Mouse (Mus musculus): ENCODE measurements around the gene Gckr. TPM values are rescaled to one million over a fixed set of nuclear protein-coding genes. Genes with fewer than 3 reads are reported as not detected.

Gene Gckr
- polyA plus RNA-seq (2014; fragmentation: Nextera tagmentation; extraction: Ambion mirVana): 11.3 and 12.1 TPM in 2 replicates

DNA sequence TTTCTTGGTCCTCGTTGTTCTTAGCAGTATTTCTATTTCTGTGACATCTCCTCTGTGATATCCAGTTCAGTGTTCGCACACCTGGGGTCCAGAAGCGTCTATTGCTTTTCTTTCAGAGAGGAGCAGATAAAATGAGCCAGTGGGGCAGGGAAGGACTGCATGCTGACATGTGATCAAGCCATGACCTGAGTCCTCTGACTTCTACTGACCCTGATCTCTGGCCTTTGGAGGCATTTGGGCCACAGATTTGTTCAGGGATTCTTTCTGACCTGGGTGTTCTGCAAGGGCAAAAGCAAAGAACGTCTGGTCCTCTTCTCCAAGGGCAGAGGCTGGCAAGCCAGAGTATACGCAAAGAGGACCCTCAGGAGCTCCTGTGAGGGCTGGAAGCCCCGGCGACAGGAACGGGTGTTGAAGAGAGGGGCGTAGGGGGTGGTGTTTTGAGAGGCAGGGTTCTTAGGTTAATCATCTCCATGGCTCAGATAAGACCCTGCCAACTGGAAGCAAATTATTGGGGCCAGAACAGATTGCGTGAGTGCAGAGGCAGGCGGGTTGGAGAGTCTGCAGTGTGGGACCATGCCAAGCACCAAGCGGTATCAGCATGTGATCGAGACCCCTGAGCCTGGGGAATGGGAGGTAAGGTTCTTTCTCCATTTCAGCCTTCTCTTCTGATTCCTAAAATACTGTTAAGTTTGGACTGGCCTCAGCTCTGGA is at the start of gene Gckr:
Gene Gckr (plus strand): TSS at position 397 of the 711 bp plus-strand sequence.
- Histone ChIP-seq H3K4me2 (peak within 1 kb of the TSS; percentile 28; the same call in 1 of the 2 replicates), H3K27me3 (replicated peaks; ENCODE audit: control insufficient read depth, insufficient read depth, low read length) (no peaks in the 10 kb centered on the region), H3K9ac (ENCODE audit: low read depth, low read length) (no peak within 1 kb of the TSS), H3K9me3 (ENCODE audit: control insufficient read depth, low read length) (no peaks in the 10 kb centered on the region), H3K36me3 (ENCODE audit: control insufficient read depth, insufficient read depth, low read length) (no peaks in the 10 kb centered on the region; the same call in 1 of the 2 replicates), H3K4me1 (replicated peaks; ENCODE audit: control insufficient read depth, insufficient read depth, low read length) (peaks cover 10% of the 10 kb centered on the region; the same call in 1 of the 2 replicates), H3K4me3 (ENCODE audit: low read depth, low read length) (no peak within 1 kb of the TSS), H3K27ac (ENCODE audit: low read depth, low read length) (no peak within 1 kb of the TSS)
- DNase-seq (ENCODE audit: low spot score): no peak
- no peak for ATAC-seq (replicated peaks; ENCODE audit: low FRiP score)
- WGBS: 52% methylated on average over 13 of the region's 13 CpGs

DNA sequence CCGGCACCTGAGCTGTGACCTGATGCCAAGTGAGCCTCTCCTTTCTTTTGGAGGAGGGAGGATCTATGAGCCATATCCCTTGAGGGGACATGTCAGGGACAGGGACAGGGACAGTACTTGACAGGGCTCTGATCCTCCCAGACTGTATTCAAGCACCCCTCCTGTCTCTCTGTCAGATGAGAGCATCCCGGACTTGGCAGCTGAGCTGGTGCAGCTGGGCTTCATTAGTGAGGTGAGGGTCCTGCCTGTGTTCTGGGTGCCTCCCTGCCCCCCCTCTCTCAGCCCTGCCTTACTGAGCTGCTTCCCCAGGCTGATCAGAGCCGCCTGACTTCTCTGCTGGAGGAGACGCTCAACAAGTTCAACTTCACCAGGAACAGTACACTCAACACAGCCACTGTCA is 46.5 kb upstream of the Gckr start:
- H3K27me3 ChIP-seq (replicated peaks; ENCODE audit: control insufficient read depth, insufficient read depth, low read length): no peaks in the 10 kb centered on the region
- 65% methylated on average over 4 of the region's 4 CpGs for WGBS
- H3K4me2 ChIP-seq: no peak overlapping the region
- H3K4me1 ChIP-seq (replicated peaks; ENCODE audit: control insufficient read depth, insufficient read depth, low read length): peaks cover 6% of the 10 kb centered on the region; the same call in 1 of the 2 replicates
- no peak overlapping the region for H3K27ac ChIP-seq (ENCODE audit: low read depth, low read length)
- H3K36me3 ChIP-seq (ENCODE audit: control insufficient read depth, insufficient read depth, low read length): peaks cover 34% of the 10 kb centered on the region
- no peak overlapping the region for H3K9ac ChIP-seq (ENCODE audit: low read depth, low read length)
- DNase-seq (ENCODE audit: low spot score) (no peak), ATAC-seq (replicated peaks; ENCODE audit: low FRiP score) (no peak)
- no peaks in the 10 kb centered on the region for H3K9me3 ChIP-seq (ENCODE audit: control insufficient read depth, low read length)
- no peak overlapping the region for H3K4me3 ChIP-seq (ENCODE audit: low read depth, low read length)

DNA sequence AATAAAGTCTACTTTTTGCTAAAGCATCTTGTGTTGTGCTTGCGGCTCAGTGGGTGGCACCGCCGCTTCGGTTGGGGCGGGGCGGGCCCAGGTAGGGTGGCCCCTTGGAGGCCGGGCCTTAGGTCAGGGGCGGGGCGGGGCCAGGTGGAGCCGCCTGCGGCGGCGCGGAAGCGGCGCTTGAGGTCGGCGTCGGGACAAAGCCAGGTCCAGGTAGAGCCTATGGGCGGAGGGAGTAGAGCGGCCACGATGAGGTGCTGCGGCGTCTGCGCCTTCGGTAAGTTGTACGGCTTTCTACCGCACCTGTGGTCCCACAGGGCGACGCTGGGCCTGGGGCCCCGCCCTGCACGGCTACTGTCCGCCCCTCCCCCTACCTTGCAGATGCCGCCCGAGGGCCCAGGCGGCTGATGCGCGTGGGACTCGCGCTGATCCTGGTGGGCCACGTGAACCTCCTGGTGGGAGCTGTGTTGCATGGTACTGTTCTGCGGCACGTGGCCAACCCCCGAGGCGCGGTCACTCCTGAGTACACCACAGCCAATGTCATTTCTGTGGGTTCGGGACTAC is 45.6 kb upstream of the Gckr start, which contains the start of gene Krtcap3:
Gene Krtcap3 (plus strand): TSS at position 151 of the 561 bp plus-strand sequence.
- Histone ChIP-seq H3K9ac (ENCODE audit: low read depth, low read length) (peak within 1 kb of the TSS; percentile 56), H3K4me1 (replicated peaks; ENCODE audit: control insufficient read depth, insufficient read depth, low read length) (peaks cover 6% of the 10 kb centered on the region; the same call in 1 of the 2 replicates), H3K27me3 (replicated peaks; ENCODE audit: control insufficient read depth, insufficient read depth, low read length) (no peaks in the 10 kb centered on the region), H3K4me2 (peak within 1 kb of the TSS; percentile 60), H3K9me3 (ENCODE audit: control insufficient read depth, low read length) (no peaks in the 10 kb centered on the region), H3K27ac (ENCODE audit: low read depth, low read length) (no peak within 1 kb of the TSS), H3K4me3 (ENCODE audit: low read depth, low read length) (peak within 1 kb of the TSS; percentile 47), H3K36me3 (ENCODE audit: control insufficient read depth, insufficient read depth, low read length) (peaks cover 28% of the 10 kb centered on the region)
- DNase-seq (ENCODE audit: low spot score): peak; percentile 57
- WGBS: 48% methylated on average over 47 of the region's 47 CpGs
- ATAC-seq (replicated peaks; ENCODE audit: low FRiP score): peak; percentile 76

DNA sequence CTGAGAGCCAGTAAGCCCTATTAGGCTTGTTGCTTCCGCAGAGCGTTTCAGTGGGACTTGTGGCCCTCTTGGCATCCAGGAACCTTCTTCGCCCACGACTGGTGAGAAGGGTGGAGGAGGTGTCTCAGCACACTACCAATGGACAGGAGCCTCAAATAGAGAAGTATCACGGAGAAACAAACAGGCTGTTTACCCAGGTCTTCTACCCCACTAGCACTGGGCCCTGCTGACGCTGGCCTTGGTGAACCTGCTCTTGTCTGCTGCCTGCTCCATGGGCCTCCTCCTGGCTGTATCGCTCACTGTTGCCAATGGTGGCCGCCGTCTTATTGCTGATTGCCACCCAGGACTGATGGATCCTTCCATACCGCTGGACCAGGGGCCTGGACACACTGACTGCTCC is 45.1 kb upstream of the Gckr start:
- ATAC-seq (replicated peaks; ENCODE audit: low FRiP score) (peak; percentile 9; the same call in 1 of the 2 replicates), DNase-seq (ENCODE audit: low spot score) (no peak)
- H3K27me3 ChIP-seq (replicated peaks; ENCODE audit: control insufficient read depth, insufficient read depth, low read length): no peaks in the 10 kb centered on the region
- no peaks in the 10 kb centered on the region for H3K9me3 ChIP-seq (ENCODE audit: control insufficient read depth, low read length)
- peaks cover 6% of the 10 kb centered on the region; the same call in 1 of the 2 replicates for H3K4me1 ChIP-seq (replicated peaks; ENCODE audit: control insufficient read depth, insufficient read depth, low read length)
- 57% methylated on average over 10 of the region's 10 CpGs for WGBS
- no peak overlapping the region for H3K9ac ChIP-seq (ENCODE audit: low read depth, low read length)
- peak overlapping the region; percentile 60 for H3K4me2 ChIP-seq
- peak overlapping the region; percentile 47 for H3K4me3 ChIP-seq (ENCODE audit: low read depth, low read length)
- H3K36me3 ChIP-seq (ENCODE audit: control insufficient read depth, insufficient read depth, low read length): peaks cover 28% of the 10 kb centered on the region
- no peak overlapping the region for H3K27ac ChIP-seq (ENCODE audit: low read depth, low read length)

DNA sequence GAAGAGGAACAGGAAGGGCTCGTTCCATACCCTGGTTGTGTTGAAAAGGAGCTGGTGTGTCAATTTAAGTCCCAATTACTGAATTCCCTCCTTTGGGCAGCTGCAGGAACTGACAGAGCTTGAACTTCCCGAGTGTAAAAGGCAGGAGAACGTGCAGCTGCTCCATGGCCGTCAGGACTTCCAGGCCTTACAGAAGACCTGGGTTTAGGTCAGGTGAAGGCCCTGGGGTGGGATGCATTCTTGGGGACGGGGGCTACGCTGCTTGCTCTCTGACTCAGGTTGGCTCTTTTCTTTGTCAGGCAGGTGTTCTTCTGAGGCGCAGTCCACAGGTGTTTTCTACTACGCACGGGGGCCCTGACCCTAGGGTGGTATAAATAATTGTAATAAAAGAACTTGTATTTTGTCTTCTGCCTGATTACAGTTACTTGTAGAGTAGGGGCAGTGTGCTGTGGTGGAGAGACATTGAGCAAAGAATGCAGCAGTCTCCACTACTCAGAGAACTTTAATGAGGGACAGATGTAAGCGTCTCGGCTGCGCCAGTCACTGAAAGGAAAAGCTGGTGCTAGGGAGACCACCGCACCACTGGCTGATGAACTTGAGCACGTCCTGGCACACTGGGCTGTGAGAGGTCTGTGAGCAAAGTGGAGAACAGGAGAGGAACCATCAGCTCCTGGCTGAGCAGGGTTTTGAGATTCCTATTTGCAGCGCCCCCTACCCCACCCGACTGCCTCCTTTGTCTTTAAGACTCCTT is 44.3 kb upstream of the Gckr start:
- Histone ChIP-seq H3K27me3 (replicated peaks; ENCODE audit: control insufficient read depth, insufficient read depth, low read length) (no peaks in the 10 kb centered on the region), H3K4me1 (replicated peaks; ENCODE audit: control insufficient read depth, insufficient read depth, low read length) (peaks cover 6% of the 10 kb centered on the region; the same call in 1 of the 2 replicates), H3K4me2 (peak overlapping the region; percentile 33; the same call in 1 of the 2 replicates), H3K27ac (ENCODE audit: low read depth, low read length) (no peak overlapping the region), H3K36me3 (ENCODE audit: control insufficient read depth, insufficient read depth, low read length) (peaks cover 28% of the 10 kb centered on the region), H3K9ac (ENCODE audit: low read depth, low read length) (no peak overlapping the region), H3K4me3 (ENCODE audit: low read depth, low read length) (no peak overlapping the region), H3K9me3 (ENCODE audit: control insufficient read depth, low read length) (no peaks in the 10 kb centered on the region)
- ATAC-seq (replicated peaks; ENCODE audit: low FRiP score): no peak
- peak; percentile 30 for DNase-seq (ENCODE audit: low spot score)
- 82% methylated on average over 16 of the region's 16 CpGs for WGBS

DNA sequence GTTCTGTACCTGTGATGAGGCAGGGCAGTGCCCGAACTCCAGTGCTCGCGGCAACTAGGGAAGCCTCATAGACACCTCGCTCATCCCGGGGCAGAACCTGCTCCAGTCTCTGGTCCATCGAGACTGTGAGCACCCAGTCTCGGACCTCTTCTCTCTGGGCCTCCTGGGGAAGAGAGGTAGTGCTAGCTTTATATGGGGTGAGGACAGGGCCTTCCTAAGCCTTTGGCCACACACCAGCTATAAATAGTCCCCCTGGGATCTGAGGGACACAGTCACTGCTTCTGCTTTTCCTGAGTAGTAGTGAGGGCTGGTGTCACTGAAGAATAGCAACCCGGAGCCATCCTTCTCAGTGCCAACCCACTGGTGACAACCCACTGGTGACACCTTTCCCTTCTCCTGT is 43.4 kb upstream of the Gckr start:
- H3K9ac ChIP-seq (ENCODE audit: low read depth, low read length): no peak overlapping the region
- no peak for ATAC-seq (replicated peaks; ENCODE audit: low FRiP score)
- H3K4me3 ChIP-seq (ENCODE audit: low read depth, low read length): no peak overlapping the region
- H3K9me3 ChIP-seq (ENCODE audit: control insufficient read depth, low read length): no peaks in the 10 kb centered on the region
- H3K27me3 ChIP-seq (replicated peaks; ENCODE audit: control insufficient read depth, insufficient read depth, low read length): no peaks in the 10 kb centered on the region
- DNase-seq (ENCODE audit: low spot score): peak; percentile 30
- peaks cover 6% of the 10 kb centered on the region; the same call in 1 of the 2 replicates for H3K4me1 ChIP-seq (replicated peaks; ENCODE audit: control insufficient read depth, insufficient read depth, low read length)
- WGBS: 94% methylated on average over 8 of the region's 8 CpGs
- H3K36me3 ChIP-seq (ENCODE audit: control insufficient read depth, insufficient read depth, low read length): peaks cover 22% of the 10 kb centered on the region
- H3K27ac ChIP-seq (ENCODE audit: low read depth, low read length): no peak overlapping the region
- H3K4me2 ChIP-seq: no peak overlapping the region

DNA sequence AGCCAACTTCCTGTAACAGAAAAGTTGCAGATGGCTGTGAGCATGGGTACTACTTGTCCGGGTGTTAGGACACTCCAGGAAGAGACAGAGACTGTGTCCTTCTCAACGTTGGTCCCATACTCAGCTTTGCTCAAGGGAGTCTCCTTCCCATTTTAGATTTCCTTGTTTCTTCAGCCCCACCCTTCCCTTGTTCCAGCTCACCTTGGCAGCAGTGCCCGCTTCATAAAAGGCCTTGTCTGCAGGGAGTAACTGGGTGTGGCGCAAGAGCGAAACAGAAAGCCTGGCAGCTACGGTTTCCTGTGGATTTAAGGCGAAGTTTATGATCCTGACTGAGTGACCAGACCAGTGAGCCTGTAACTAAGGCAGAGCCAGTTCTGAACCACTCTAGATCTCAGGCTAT is 42.8 kb upstream of the Gckr start:
- Histone ChIP-seq H3K4me3 (ENCODE audit: low read depth, low read length) (no peak overlapping the region), H3K9ac (ENCODE audit: low read depth, low read length) (no peak overlapping the region), H3K4me2 (no peak overlapping the region), H3K27ac (ENCODE audit: low read depth, low read length) (no peak overlapping the region), H3K27me3 (replicated peaks; ENCODE audit: control insufficient read depth, insufficient read depth, low read length) (no peaks in the 10 kb centered on the region), H3K9me3 (ENCODE audit: control insufficient read depth, low read length) (no peaks in the 10 kb centered on the region), H3K36me3 (ENCODE audit: control insufficient read depth, insufficient read depth, low read length) (peaks cover 18% of the 10 kb centered on the region), H3K4me1 (replicated peaks; ENCODE audit: control insufficient read depth, insufficient read depth, low read length) (peaks cover 6% of the 10 kb centered on the region; the same call in 1 of the 2 replicates)
- ATAC-seq (replicated peaks; ENCODE audit: low FRiP score) (no peak), DNase-seq (ENCODE audit: low spot score) (peak; percentile 20)
- 78% methylated on average over 7 of the region's 7 CpGs for WGBS

DNA sequence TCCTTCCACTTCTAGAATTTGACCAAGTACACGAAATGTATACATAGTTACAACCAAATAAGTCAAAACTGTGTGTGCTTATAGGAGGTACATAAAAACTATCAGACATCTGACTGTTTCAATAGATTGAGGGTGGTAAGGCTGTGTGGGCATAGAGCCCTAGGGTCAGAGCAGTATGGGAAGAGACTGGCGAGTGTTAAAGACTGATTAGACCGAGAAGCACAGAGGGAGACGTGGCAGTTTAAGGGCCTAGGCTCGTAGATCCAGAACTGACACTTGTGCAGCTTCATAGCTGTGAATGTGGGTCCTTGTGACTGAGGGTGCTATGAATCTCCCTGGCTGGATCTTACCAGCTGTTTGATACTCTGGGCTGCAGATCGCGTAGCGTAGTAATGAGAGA is 42.3 kb upstream of the Gckr start:
- Histone ChIP-seq H3K4me1 (replicated peaks; ENCODE audit: control insufficient read depth, insufficient read depth, low read length) (peaks cover 6% of the 10 kb centered on the region; the same call in 1 of the 2 replicates), H3K9ac (ENCODE audit: low read depth, low read length) (no peak overlapping the region), H3K27me3 (replicated peaks; ENCODE audit: control insufficient read depth, insufficient read depth, low read length) (no peaks in the 10 kb centered on the region), H3K9me3 (ENCODE audit: control insufficient read depth, low read length) (no peaks in the 10 kb centered on the region), H3K27ac (ENCODE audit: low read depth, low read length) (no peak overlapping the region), H3K4me2 (no peak overlapping the region), H3K4me3 (ENCODE audit: low read depth, low read length) (no peak overlapping the region), H3K36me3 (ENCODE audit: control insufficient read depth, insufficient read depth, low read length) (peaks cover 15% of the 10 kb centered on the region)
- ATAC-seq (replicated peaks; ENCODE audit: low FRiP score): no peak
- 77% methylated on average over 8 of the region's 8 CpGs for WGBS
- peak; percentile 18 for DNase-seq (ENCODE audit: low spot score)

All from liver, embryonic 11.5 days (tissue).